Mouse (Mus musculus) neural tube, embryonic 14.5 days (tissue): ENCODE data around the gene Shld2. TPM values are rescaled to one million over a fixed set of nuclear protein-coding genes. Genes with fewer than 3 reads are reported as not detected.

Experiments
- polyA plus RNA-seq: library from polyadenylated mRNA; unstranded; fragments of >200 nt; fragmentation: Nextera tagmentation; extraction: Ambion mirVana; gene quantifications from 2 replicates; pipeline ENCODE4 v1.2.1, GENCODE M21; 2014

Shld2 gene
- polyA plus RNA-seq, 1 experiment from 2014 or later = 8.0 TPM

Other genes starting within 250 kb of the Shld2 start
- gene Anxa8, start 224.5 kb downstream of the Shld2 start, polyA plus RNA-seq = not detected in 2 replicates
- gene A630023A22Rik, start 207.7 kb downstream of the Shld2 start, polyA plus RNA-seq = 0.75 TPM in 1 of 2 replicates, not detected in the other
- 0.17 and 0.24 TPM in 2 replicates for gene Npy4r, start 158.0 kb downstream of the Shld2 start, polyA plus RNA-seq
- 4.3 and 5.2 TPM in 2 replicates for gene Gprin2, start 108.8 kb downstream of the Shld2 start, polyA plus RNA-seq
- gene Syt15, start 90.9 kb downstream of the Shld2 start, polyA plus RNA-seq = 0.46 and 0.49 TPM in 2 replicates
- 145 and 152 TPM in 2 replicates for gene Glud1, start 234 bp upstream of the Shld2 start, polyA plus RNA-seq
- gene Fam25c, start 44.9 kb upstream of the Shld2 start, polyA plus RNA-seq = not detected in 2 replicates
- gene Sncg, start 64.3 kb upstream of the Shld2 start, polyA plus RNA-seq = 279 and 514 TPM in 2 replicates
- 2.4 and 4.3 TPM in 2 replicates for gene Mmrn2, start 65.0 kb upstream of the Shld2 start, polyA plus RNA-seq
- 26.9 and 29.1 TPM in 2 replicates for gene Bmpr1a, start 192.8 kb upstream of the Shld2 start, polyA plus RNA-seq
- not detected in 2 replicates for gene 9230112D13Rik, start 212.3 kb upstream of the Shld2 start, polyA plus RNA-seq